Mouse (Mus musculus): Measurements from ENCODE around the gene Abhd6. TPM values are rescaled to one million over a fixed set of nuclear protein-coding genes. Genes with fewer than 3 reads are reported as not detected.

Gene Abhd6
- total and polyA plus RNA-seq, 3 experiments, result not detected

DNA sequence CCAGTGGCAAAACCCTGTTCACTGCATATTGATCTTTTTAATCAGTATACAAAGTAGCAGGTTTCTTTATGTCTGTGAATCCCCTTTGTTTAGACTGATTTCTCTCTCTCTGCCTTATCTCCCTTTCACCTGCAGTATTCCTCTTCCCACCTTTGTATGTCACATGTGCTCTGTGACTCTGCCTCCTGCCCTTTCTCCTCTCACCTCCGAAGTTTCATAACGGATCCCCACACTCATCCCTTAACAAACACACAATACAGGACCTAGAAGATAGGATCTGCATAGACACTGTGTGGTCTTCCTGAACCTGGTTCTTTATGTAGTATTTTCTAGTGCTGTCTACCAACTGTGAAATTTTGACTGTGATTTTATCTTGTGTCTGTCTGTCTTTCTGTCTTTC, 8.6 kb downstream of the Abhd6 start:
- Histone ChIP-seq H3K27ac (ENCODE audit: control insufficient read depth, low read depth, low read length) (no peak overlapping the region), H3K36me3 (ENCODE audit: control insufficient read depth in 1 of 2, insufficient read depth in 2 of 2, low read length in 2 of 2) (no peaks in the 10 kb centered on the region), H3K27me3 (ENCODE audit: control insufficient read depth in 1 of 2, insufficient read depth in 2 of 2, low read length in 2 of 2) (0 out of 4 replicates have a peak, but pooled peaks cover 0 to 4% of the 10 kb centered on the region in 2 experiments), H3K4me1 (ENCODE audit: control insufficient read depth in 1 of 2, insufficient read depth in 2 of 2, low read length in 2 of 2) (no peaks in the 10 kb centered on the region), H3K9me3 (replicated peaks; ENCODE audit: insufficient read depth, low read length) (no peaks in the 10 kb centered on the region), H3K9ac (ENCODE audit: control insufficient read depth, low read depth, low read length, poor library complexity, severe bottlenecking) (no peak overlapping the region), H3K79me2 (ENCODE audit: control insufficient read depth, insufficient read depth, low read length, poor library complexity) (no peaks in the 10 kb centered on the region), H3K4me3 (ENCODE audit: control insufficient read depth in 1 of 2, insufficient read depth in 1 of 2, low read depth in 2 of 2, low read length in 2 of 2) (no peak overlapping the region)
- TF ChIP-seq ZKSCAN1 (IDR thresholded peaks at IDR 0.05; ENCODE audit: low read depth, low read length) (no peak), ELF1 (IDR thresholded peaks at IDR 0.05; ENCODE audit: low read depth, low read length) (no peak), USF1 (IDR thresholded peaks at IDR 0.05; ENCODE audit: low read depth, low read length) (no peak), ETS1 (IDR thresholded peaks at IDR 0.05; ENCODE audit: low read depth, low read length) (no peak), JUND (IDR thresholded peaks at IDR 0.05; ENCODE audit: low read depth, low read length) (no peak), TBP (IDR thresholded peaks at IDR 0.05; ENCODE audit: low read depth, low read length) (no peak), EP300 (IDR thresholded peaks at IDR 0.05; ENCODE audit: low read depth in 1 of 2, low read length in 2 of 2) (no peak), RAD21 (IDR thresholded peaks at IDR 0.05; ENCODE audit: low read depth, low read length) (no peak), MEF2A (IDR thresholded peaks at IDR 0.05; ENCODE audit: extremely low read depth, insufficient replicate concordance, low read depth, low read length, poor library complexity, severe bottlenecking) (no peak), CHD1 (IDR thresholded peaks at IDR 0.05; ENCODE audit: low read depth, low read length) (no peak), MYB (IDR thresholded peaks at IDR 0.05; ENCODE audit: low read depth, low read length) (no peak), MAFK (IDR thresholded peaks at IDR 0.05; ENCODE audit: borderline replicate concordance, low read depth, low read length) (no peak), POLR2A (IDR thresholded peaks at IDR 0.05; ENCODE audit: control insufficient read depth in 1 of 2, insufficient read depth in 1 of 2, low read depth in 1 of 2, low read length in 2 of 2, poor library complexity in 1 of 2) (no peak), NELFE (IDR thresholded peaks at IDR 0.05; ENCODE audit: low read depth, low read length) (no peak), ZNF384 (IDR thresholded peaks at IDR 0.05; ENCODE audit: low read depth, low read length) (no peak)
- DNase-seq (ENCODE audit: low read depth, low spot score), result no peak

DNA sequence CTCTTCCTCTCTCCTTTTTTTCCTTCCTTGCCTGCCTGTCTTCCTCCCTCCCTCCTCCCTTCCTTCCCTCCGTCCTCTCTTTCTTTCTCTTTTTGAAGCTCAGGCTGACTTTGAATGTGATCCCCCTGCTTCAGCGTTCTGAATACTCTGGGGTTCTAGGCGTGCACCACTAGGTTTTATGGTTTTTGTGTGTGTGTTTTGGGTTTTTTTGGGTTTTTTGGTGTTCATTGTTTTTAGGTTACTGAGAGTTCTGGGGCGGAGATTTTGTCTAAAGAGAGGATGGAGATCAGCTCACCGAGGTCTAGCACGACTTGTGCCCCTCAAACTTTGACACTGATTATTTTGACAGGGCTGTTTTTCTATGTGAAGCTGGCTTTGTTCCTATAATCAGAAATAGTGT, 9.2 kb downstream of the Abhd6 start:
- no peak overlapping the region for H3K9ac ChIP-seq (ENCODE audit: control insufficient read depth, low read depth, low read length, poor library complexity, severe bottlenecking)
- TF ChIP-seq EP300 (IDR thresholded peaks at IDR 0.05; ENCODE audit: low read depth in 1 of 2, low read length in 2 of 2) (no peak), BHLHE40 (IDR thresholded peaks at IDR 0.05; ENCODE audit: borderline replicate concordance, low read depth, low read length) (no peak), MYB (IDR thresholded peaks at IDR 0.05; ENCODE audit: low read depth, low read length) (no peak), GABPA (IDR thresholded peaks at IDR 0.05; ENCODE audit: low read depth, low read length) (no peak), MAFK (IDR thresholded peaks at IDR 0.05; ENCODE audit: borderline replicate concordance, low read depth, low read length) (no peak)
- H3K4me3 ChIP-seq (ENCODE audit: control insufficient read depth in 1 of 2, insufficient read depth in 1 of 2, low read depth in 2 of 2, low read length in 2 of 2), result no peak overlapping the region
- H3K4me1 ChIP-seq (ENCODE audit: control insufficient read depth in 1 of 2, insufficient read depth in 2 of 2, low read length in 2 of 2), result no peaks in the 10 kb centered on the region
- no peak for DNase-seq (ENCODE audit: low read depth, low spot score)
- no peak overlapping the region for H3K27ac ChIP-seq (ENCODE audit: control insufficient read depth, low read depth, low read length)
- 0 out of 4 replicates have a peak, but pooled peaks cover 0 to 4% of the 10 kb centered on the region in 2 experiments for H3K27me3 ChIP-seq (ENCODE audit: control insufficient read depth in 1 of 2, insufficient read depth in 2 of 2, low read length in 2 of 2)
- no peaks in the 10 kb centered on the region for H3K79me2 ChIP-seq (ENCODE audit: control insufficient read depth, insufficient read depth, low read length, poor library complexity)
- no peaks in the 10 kb centered on the region for H3K36me3 ChIP-seq (ENCODE audit: control insufficient read depth in 1 of 2, insufficient read depth in 2 of 2, low read length in 2 of 2)
- no peaks in the 10 kb centered on the region for H3K9me3 ChIP-seq (replicated peaks; ENCODE audit: insufficient read depth, low read length)
